Mouse (Mus musculus) stomach, postnatal 0 days (tissue): ENCODE measurements around the gene 2310022A10Rik. TPM values are rescaled to one million over a fixed set of nuclear protein-coding genes. Genes with fewer than 3 reads are reported as not detected.

ENCODE experiments used
- ATAC-seq: fragments of 200-750 bp; cut with Nextera tagmentation; 2 replicates; pipeline ENCODE4 v1.8.0; 2017; ENCODE audit not compliant: low FRiP score, low TSS enrichment
- DNase-seq: peaks from one replicate; pipeline ENCODE4 v3.0.0-alpha.2; 2016; ENCODE audit warnings: low spot score
- H3K27ac ChIP-seq: fragments of 300-500 bp; sonication (generic); replicated peaks from 2 replicates; pipeline ENCODE4 v1.5.1; 2014; ENCODE audit warnings: mild to moderate bottlenecking, control low read depth
- H3K27me3 ChIP-seq: fragments of 300-500 bp; sonication (generic); 2 replicates; pipeline ENCODE4 v1.6.1; 2014; ENCODE audit warnings: low read length; ENCODE audit not compliant: control insufficient read depth, insufficient read depth
- H3K36me3 ChIP-seq: fragments of 300-500 bp; sonication (generic); 2 replicates; pipeline ENCODE4 v1.6.1; 2014; ENCODE audit warnings: low read length, mixed read lengths; ENCODE audit not compliant: control insufficient read depth, insufficient read depth
- H3K4me1 ChIP-seq: fragments of 300-500 bp; sonication (generic); replicated peaks from 2 replicates; pipeline ENCODE4 v1.6.1; 2014; ENCODE audit warnings: antibody characterized with exemption; ENCODE audit not compliant: control insufficient read depth, insufficient read depth
- H3K4me2 ChIP-seq: fragments of 300-500 bp; sonication (generic); replicated peaks from 2 replicates; pipeline ENCODE4 v1.6.1; 2014; ENCODE audit warnings: low read depth, mild to moderate bottlenecking, control low read depth, moderate library complexity
- H3K4me3 ChIP-seq: fragments of 300-500 bp; sonication (generic); 2 replicates; pipeline ENCODE4 v1.5.1; 2014; ENCODE audit warnings: low read depth, low read length, control low read depth
- H3K9ac ChIP-seq: fragments of 300-500 bp; sonication (generic); 2 replicates; pipeline ENCODE4 v1.6.1; 2014; ENCODE audit warnings: mild to moderate bottlenecking, low read length, control low read depth, mixed read lengths
- H3K9me3 ChIP-seq: fragments of 300-500 bp; sonication (generic); 2 replicates; pipeline ENCODE4 v1.6.1; 2016; ENCODE audit warnings: low read length; ENCODE audit not compliant: control insufficient read depth
- CTCF ChIP-seq: IDR thresholded peaks from 2 replicates; pipeline ENCODE4 v1.5.1; 2016; ENCODE audit warnings: antibody characterized with exemption, low read depth, mild to moderate bottlenecking, moderate library complexity
- EP300 ChIP-seq: optimal IDR thresholded peaks from 2 replicates; pipeline ENCODE3; 2016; ENCODE audit warnings: antibody characterized with exemption
- WGBS: fragments of 180-500 bp; shearing (Covaris S2); extraction: QIAGEN DNeasy Blood & Tissue Kit; methylation state at CpG from one replicate; pipeline ENCODE4 v1.1.7; 2014; 5-methylcytosine and 5-hydroxymethylcytosine counted together
- polyA plus RNA-seq: library from polyadenylated mRNA; unstranded; fragments of >200 nt; fragmentation: Nextera tagmentation; extraction: Ambion mirVana; gene quantifications from 2 replicates; pipeline ENCODE4 v1.2.1, GENCODE M21; 2015

2310022A10Rik gene
- polyA plus RNA-seq, 1 experiment from 2014 or later = 11.4 TPM

DNA sequence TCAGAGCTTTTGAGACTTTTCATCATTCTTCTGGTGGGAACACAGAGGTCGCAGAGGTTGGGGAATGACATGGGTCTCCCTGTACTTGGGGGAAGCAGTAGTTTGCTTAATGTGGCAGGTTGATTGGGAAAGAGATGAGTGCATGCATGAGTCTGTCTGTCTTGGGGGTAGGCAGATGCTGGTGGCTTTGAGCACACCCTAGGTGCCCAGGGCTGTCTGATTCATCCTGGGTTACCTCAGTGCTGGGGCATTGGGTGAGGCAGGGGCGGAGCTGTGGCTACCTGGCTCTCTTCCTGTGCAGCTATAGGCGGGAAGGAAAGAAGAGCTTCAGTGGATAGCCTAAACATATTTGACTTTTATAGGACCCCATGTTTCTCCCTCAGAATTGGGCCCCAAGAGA lies 55.1 kb downstream of the 2310022A10Rik start:
- Histone ChIP-seq H3K27ac (peak overlapping the region; percentile 56), H3K4me1 (peaks cover 6% of the 10 kb centered on the region), H3K9ac (no peak overlapping the region; the same call in 1 of the 2 replicates), H3K4me3 (no peak overlapping the region), H3K36me3 (peaks cover 5% of the 10 kb centered on the region), H3K27me3 (no peaks in the 10 kb centered on the region), H3K4me2 (no peak overlapping the region), H3K9me3 (no peaks in the 10 kb centered on the region)
- peak; percentile 61 for ATAC-seq
- TF ChIP-seq CTCF (no peak), EP300 (no peak)
- 79% methylated on average over 3 of the region's 3 CpGs for WGBS
- DNase-seq = peak; percentile 61

DNA sequence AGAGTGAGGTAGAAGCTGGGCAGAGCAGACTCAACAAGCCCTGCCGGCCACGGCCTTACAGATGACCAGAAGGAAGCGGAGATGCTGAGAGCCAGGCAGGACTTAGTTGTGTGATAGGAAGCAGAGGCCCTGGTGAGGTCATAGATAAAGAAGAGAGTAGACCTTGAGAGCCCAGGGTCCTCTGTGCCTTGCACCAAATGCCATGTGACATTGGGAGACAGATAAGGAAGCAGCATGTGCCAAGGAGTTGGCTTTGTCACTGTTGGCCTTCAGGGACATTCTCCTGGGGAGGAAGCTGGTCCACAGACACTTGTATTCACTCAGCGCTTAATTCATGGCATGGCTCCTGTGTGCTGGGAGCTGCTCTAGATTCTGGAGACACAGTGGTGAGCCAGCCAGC lies 56.3 kb downstream of the 2310022A10Rik start:
- Histone ChIP-seq H3K4me2 (no peak overlapping the region), H3K36me3 (peaks cover 5% of the 10 kb centered on the region), H3K4me3 (no peak overlapping the region), H3K9ac (no peak overlapping the region), H3K9me3 (no peaks in the 10 kb centered on the region), H3K4me1 (peaks cover 6% of the 10 kb centered on the region), H3K27me3 (no peaks in the 10 kb centered on the region), H3K27ac (0 out of 2 replicates have a peak overlapping the region, but pooled peaks have one; percentile 13)
- ATAC-seq (peak; percentile 33; the same call in 1 of the 2 replicates), DNase-seq (no peak)
- 93% methylated on average over 4 of the region's 4 CpGs for WGBS
- TF ChIP-seq CTCF (no peak), EP300 (no peak)

DNA sequence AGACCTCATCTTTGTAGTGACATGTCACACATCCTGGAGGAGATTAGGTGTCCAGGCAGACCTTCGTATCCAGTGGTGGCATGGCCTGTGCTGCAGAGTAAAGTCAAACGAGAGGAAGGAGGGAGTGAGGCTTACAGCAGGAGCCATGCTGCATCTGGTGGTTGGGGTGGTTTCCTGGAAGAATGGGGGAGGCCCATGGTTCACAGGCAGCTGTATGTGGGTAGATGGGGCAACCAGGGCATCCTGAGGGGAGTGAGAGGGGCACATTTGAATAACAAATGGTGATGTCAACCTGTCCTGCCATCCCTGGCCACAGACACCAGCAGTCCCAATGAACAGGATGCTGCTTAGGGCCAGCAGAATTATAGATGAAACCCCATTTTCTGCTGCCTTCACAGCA lies 56.7 kb downstream of the 2310022A10Rik start:
- 83% methylated on average over 2 of the region's 2 CpGs for WGBS
- Histone ChIP-seq H3K4me3 (no peak overlapping the region), H3K9me3 (no peaks in the 10 kb centered on the region), H3K9ac (no peak overlapping the region), H3K4me2 (no peak overlapping the region), H3K27ac (no peak overlapping the region), H3K27me3 (no peaks in the 10 kb centered on the region), H3K36me3 (peaks cover 5% of the 10 kb centered on the region), H3K4me1 (peaks cover 6% of the 10 kb centered on the region)
- ATAC-seq = 0 out of 2 replicates have a peak, but pooled peaks have one; percentile 3
- no peak for TF ChIP-seq EP300
- no peak for TF ChIP-seq CTCF
- no peak for DNase-seq

DNA sequence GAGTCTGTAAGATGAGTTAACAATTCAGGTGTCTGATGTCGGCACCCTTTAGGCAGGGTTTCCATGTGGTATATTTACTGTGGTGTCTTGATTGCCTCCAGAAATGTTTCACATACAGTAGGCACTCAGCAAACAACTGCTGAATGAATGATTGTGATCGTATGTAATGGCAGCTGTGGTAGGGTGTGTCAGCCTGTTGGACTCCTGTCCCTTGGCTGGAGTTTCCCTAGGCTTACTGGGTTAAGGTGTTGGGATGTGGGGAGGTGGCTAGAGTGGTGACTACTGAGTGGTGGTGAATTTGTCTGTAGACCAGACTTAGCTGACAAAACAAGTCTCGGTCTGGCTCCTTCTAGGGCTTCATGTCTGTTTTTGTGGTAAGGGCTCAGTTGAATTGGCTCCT lies 57.3 kb downstream of the 2310022A10Rik start:
- DNase-seq (peak; percentile 38), ATAC-seq (peak; percentile 65)
- WGBS = 68% methylated on average over 3 of the region's 3 CpGs
- no peak overlapping the region for H3K9ac ChIP-seq
- H3K27me3 ChIP-seq = no peaks in the 10 kb centered on the region
- no peak overlapping the region for H3K4me2 ChIP-seq
- no peak for TF ChIP-seq CTCF
- no peak for TF ChIP-seq EP300
- no peaks in the 10 kb centered on the region for H3K9me3 ChIP-seq
- no peak overlapping the region for H3K4me3 ChIP-seq
- peaks cover 5% of the 10 kb centered on the region for H3K36me3 ChIP-seq
- peaks cover 6% of the 10 kb centered on the region for H3K4me1 ChIP-seq
- H3K27ac ChIP-seq = no peak overlapping the region

DNA sequence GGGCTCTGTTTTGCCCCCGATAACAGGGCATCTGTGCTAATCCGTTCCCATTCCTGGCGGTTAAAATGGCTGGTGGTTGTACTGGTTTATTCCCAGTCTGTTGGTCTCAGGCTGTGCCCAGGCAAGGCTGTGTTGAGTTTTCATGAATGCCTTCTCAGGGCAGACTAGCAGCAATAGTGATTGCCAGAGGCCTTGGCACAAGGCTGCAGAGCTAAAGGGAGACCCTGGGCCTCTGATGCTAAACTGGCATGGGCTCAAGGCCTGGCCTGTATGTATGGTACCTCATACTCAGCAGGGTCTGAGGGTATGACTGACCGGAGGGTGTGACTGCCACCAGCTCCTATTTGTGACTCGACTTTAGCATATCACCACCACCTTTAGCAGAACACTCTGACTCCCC lies 57.8 kb downstream of the 2310022A10Rik start:
- 84% methylated on average over 5 of the region's 5 CpGs for WGBS

DNA sequence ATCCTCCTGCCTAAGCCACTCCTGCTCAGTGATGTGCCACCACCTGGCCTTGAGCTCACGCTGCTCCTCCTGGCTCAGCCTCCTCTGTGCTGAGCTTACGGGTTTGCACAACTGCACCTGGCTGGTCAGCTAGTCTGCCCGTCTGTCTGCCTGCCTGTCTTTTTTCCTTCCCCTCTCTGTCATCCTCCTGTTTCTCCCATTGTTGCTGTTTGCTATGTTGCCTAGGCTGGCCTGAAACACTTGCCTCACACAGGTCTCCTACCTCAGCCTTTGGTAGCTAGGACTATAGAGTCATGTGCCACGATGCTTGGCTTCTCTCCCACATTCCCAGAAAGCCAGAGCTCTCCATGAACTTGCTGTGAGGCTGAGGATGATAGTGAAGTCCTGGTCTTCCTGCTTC lies 59.9 kb downstream of the 2310022A10Rik start:
- H3K9me3 ChIP-seq = no peaks in the 10 kb centered on the region
- no peak overlapping the region for H3K4me3 ChIP-seq
- no peak overlapping the region for H3K9ac ChIP-seq
- H3K4me2 ChIP-seq = no peak overlapping the region
- ATAC-seq (no peak), DNase-seq (no peak)
- no peak overlapping the region for H3K27ac ChIP-seq
- 68% methylated on average over 4 of the region's 4 CpGs for WGBS
- H3K27me3 ChIP-seq = no peaks in the 10 kb centered on the region
- peaks cover 12% of the 10 kb centered on the region for H3K36me3 ChIP-seq
- H3K4me1 ChIP-seq = no peaks in the 10 kb centered on the region
- TF ChIP-seq EP300 (no peak), CTCF (no peak)

More for the DNA sequence above, 57.8 kb downstream of the 2310022A10Rik start:
- ATAC-seq (no peak), DNase-seq (no peak)
- no peak overlapping the region for H3K27ac ChIP-seq
- H3K9ac ChIP-seq = no peak overlapping the region
- H3K27me3 ChIP-seq = no peaks in the 10 kb centered on the region
- no peak overlapping the region for H3K4me2 ChIP-seq
- H3K9me3 ChIP-seq = no peaks in the 10 kb centered on the region
- no peak overlapping the region for H3K4me3 ChIP-seq
- peaks cover 6% of the 10 kb centered on the region for H3K4me1 ChIP-seq
- TF ChIP-seq EP300 (no peak), CTCF (no peak)
- peaks cover 5% of the 10 kb centered on the region for H3K36me3 ChIP-seq
